Mouse (Mus musculus): Measurements from ENCODE around the gene Atp6v0a1.

DNA sequence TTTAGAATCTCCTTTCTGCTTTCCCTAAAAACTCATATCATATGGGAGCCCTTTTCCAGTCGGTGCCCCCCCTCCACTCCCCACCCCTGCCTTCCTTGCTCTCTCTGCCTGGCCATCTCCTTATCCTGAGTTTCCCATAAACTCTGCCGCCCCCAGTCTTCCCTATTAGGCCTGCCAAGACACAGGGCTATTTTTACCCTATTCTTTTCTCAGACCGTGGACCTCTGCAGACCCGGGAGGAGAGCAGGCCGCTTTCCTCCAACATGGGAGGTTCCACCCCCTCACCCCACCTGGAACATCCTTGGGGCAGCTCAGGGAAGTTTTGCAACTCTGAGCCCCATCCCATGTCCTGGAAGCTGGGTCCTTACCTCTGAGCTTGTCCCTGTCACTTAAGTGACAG is 41.9 kb upstream of the Atp6v0a1 start:
- TF ChIP-seq POLR2A (IDR thresholded peaks at IDR 0.05; ENCODE audit: control insufficient read depth, extremely low read depth, insufficient read depth, low read length, poor library complexity) (no peak), CTCF (IDR thresholded peaks at IDR 0.05; ENCODE audit: borderline replicate concordance, control insufficient read depth, extremely low read depth, insufficient read depth, low read length, poor library complexity) (no peak)
